Mouse (Mus musculus): ENCODE measurements around the gene Acox2. TPM values are rescaled to one million over a fixed set of nuclear protein-coding genes. Genes with fewer than 3 reads are reported as not detected.
A peak's percentile ranks its signal among the peaks of the same experiment; 100 is the strongest.

Gene Acox2
- polyA plus RNA-seq, 1 experiment from 2014 or later = 0.35 TPM

DNA sequence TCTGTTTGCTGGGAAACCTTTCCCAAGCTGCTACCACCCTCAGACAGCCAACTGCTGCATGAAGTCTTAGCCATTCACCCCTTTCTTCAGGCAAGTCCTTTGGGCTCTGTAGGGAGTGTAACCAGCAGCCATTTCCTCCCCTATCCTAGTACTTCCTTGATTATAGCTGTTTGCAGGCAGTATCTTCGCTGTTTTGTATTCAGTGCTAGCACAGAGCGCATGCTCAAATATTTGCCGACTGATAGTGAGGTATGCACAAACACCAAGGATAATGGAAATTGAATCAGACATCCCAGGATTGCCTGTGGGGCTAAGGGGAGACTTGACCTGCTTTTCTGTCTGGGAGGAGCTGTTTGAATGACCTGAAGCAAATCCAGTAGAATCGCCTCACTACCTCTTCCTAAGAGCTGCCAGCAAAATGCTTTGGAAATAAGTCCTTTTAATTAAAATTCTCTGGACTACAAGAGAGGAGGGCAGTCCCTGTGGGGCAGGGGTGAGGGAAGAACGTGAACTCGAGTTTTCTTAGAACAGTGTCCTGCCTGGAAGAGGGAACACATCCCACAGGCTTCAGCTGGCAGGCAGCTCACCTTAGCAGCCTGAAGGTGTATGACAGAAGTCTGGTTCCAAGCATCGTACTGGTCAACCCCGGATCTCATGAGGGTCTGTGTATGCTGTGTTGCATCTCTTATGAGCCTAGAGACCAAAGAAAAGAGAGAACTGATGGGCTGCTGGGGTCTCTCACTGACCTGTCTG, 15.8 kb downstream of the Acox2 start:
- no peaks in the 10 kb centered on the region for H3K4me1 ChIP-seq (replicated peaks; ENCODE audit: control insufficient read depth, insufficient read depth, low read length)
- ATAC-seq (replicated peaks; ENCODE audit: low FRiP score, low TSS enrichment, low read depth) (no peak; the same call in 1 of the 2 replicates), DNase-seq (ENCODE audit: low spot score) (no peak)
- no peak overlapping the region for H3K4me2 ChIP-seq (ENCODE audit: low read length)
- H3K9me3 ChIP-seq (ENCODE audit: control insufficient read depth, low read length) = no peaks in the 10 kb centered on the region
- no peak overlapping the region for H3K27ac ChIP-seq (ENCODE audit: low read depth)
- no peak overlapping the region for H3K4me3 ChIP-seq (ENCODE audit: low read depth, low read length)
- no peaks in the 10 kb centered on the region for H3K27me3 ChIP-seq (replicated peaks; ENCODE audit: control insufficient read depth, insufficient read depth, low read length)
- WGBS = 63% methylated on average over 8 of the region's 8 CpGs
- H3K9ac ChIP-seq (ENCODE audit: low read length) = no peak overlapping the region
- H3K36me3 ChIP-seq (ENCODE audit: control insufficient read depth, insufficient read depth, low read length) = no peaks in the 10 kb centered on the region

DNA sequence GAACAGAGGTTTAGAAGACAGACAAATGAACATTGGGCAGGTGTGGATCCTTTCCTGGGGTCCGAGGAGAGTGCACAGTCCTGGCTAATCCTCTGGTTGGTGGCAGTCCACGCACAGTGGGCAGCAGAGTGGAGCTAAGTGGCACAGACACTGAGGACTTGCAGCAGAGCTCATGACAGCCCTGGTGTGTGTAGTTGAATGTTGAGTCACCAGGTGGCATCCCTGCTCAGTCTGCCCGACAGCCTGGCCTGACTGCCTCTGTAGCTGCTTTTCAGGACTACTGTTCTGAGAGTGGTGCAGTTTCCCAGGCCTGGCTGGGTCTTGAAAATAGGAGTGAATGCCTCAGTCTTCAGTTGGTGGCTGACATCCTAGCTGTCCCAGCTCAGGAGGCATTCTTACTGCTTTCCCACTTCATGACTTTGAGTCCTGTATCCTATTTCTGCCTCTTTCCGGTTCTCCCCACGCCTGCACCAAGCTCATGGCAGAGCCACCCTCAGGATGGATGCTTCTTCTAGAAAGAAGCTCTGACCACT, 16.7 kb downstream of the Acox2 start:
- no peaks in the 10 kb centered on the region for H3K27me3 ChIP-seq (replicated peaks; ENCODE audit: control insufficient read depth, insufficient read depth, low read length)
- H3K4me2 ChIP-seq (ENCODE audit: low read length) = no peak overlapping the region
- no peak overlapping the region for H3K9ac ChIP-seq (ENCODE audit: low read length)
- H3K4me1 ChIP-seq (replicated peaks; ENCODE audit: control insufficient read depth, insufficient read depth, low read length) = no peaks in the 10 kb centered on the region
- no peaks in the 10 kb centered on the region for H3K9me3 ChIP-seq (ENCODE audit: control insufficient read depth, low read length)
- WGBS = 65% methylated on average over 4 of the region's 5 CpGs
- no peak overlapping the region for H3K27ac ChIP-seq (ENCODE audit: low read depth)
- no peak overlapping the region for H3K4me3 ChIP-seq (ENCODE audit: low read depth, low read length)
- ATAC-seq (replicated peaks; ENCODE audit: low FRiP score, low TSS enrichment, low read depth) = peak; percentile 59
- H3K36me3 ChIP-seq (ENCODE audit: control insufficient read depth, insufficient read depth, low read length) = no peaks in the 10 kb centered on the region
- no peak for DNase-seq (ENCODE audit: low spot score)

DNA sequence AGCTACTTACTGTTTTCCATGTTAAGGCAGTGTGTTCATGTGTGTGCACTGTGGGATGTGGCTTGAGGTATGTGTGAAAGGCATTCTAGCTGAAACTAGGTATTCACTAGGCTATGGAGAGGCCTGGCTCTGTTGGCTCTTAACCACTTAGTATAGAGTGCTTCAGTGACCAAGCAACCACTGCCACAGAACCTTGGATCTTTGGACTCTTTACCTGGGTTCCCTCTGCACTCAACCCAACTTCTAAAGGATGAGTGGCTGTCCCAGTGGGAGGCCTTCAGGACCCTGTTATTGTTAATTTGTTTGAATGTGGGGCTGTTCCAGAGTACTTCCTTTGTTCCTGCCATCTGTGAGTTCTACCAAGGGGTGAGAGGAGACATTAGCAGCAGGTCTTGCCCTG, 17.3 kb downstream of the Acox2 start:
- Histone ChIP-seq H3K27ac (ENCODE audit: low read depth) (no peak overlapping the region), H3K9ac (ENCODE audit: low read length) (no peak overlapping the region), H3K9me3 (ENCODE audit: control insufficient read depth, low read length) (no peaks in the 10 kb centered on the region), H3K4me2 (ENCODE audit: low read length) (no peak overlapping the region), H3K4me3 (ENCODE audit: low read depth, low read length) (no peak overlapping the region), H3K4me1 (replicated peaks; ENCODE audit: control insufficient read depth, insufficient read depth, low read length) (no peaks in the 10 kb centered on the region), H3K36me3 (ENCODE audit: control insufficient read depth, insufficient read depth, low read length) (no peaks in the 10 kb centered on the region), H3K27me3 (replicated peaks; ENCODE audit: control insufficient read depth, insufficient read depth, low read length) (no peaks in the 10 kb centered on the region)
- ATAC-seq (replicated peaks; ENCODE audit: low FRiP score, low TSS enrichment, low read depth) (no peak), DNase-seq (ENCODE audit: low spot score) (no peak)

DNA sequence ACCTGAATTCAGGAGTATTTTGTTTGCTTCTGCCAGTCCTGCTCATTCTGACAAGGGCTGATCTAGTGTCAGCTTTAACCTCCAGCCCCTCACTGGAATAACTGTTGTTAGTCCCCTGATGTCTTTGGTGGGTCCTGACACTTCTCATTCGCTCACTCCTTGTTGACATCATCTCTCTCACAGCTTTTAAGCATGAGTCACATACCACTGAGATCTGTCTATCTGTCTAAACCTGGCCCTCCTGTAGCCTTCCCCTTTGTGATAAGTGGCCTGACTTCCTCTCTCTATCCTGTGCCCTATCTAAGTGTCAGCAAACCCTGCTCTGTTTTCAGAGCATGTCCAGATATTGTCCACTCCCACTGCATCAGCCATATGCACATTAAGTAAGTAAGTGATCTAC, 25.9 kb downstream of the Acox2 start:
- no peak for ATAC-seq (replicated peaks; ENCODE audit: low FRiP score, low TSS enrichment, low read depth)
- Histone ChIP-seq H3K36me3 (ENCODE audit: control insufficient read depth, insufficient read depth, low read length) (no peaks in the 10 kb centered on the region), H3K27ac (ENCODE audit: low read depth) (no peak overlapping the region), H3K9ac (ENCODE audit: low read length) (no peak overlapping the region), H3K27me3 (replicated peaks; ENCODE audit: control insufficient read depth, insufficient read depth, low read length) (no peaks in the 10 kb centered on the region), H3K9me3 (ENCODE audit: control insufficient read depth, low read length) (no peaks in the 10 kb centered on the region), H3K4me2 (ENCODE audit: low read length) (no peak overlapping the region), H3K4me1 (replicated peaks; ENCODE audit: control insufficient read depth, insufficient read depth, low read length) (no peaks in the 10 kb centered on the region), H3K4me3 (ENCODE audit: low read depth, low read length) (no peak overlapping the region)
- WGBS = 33% methylated on average over 1 of the region's 1 CpGs
- no peak for DNase-seq (ENCODE audit: low spot score)

DNA sequence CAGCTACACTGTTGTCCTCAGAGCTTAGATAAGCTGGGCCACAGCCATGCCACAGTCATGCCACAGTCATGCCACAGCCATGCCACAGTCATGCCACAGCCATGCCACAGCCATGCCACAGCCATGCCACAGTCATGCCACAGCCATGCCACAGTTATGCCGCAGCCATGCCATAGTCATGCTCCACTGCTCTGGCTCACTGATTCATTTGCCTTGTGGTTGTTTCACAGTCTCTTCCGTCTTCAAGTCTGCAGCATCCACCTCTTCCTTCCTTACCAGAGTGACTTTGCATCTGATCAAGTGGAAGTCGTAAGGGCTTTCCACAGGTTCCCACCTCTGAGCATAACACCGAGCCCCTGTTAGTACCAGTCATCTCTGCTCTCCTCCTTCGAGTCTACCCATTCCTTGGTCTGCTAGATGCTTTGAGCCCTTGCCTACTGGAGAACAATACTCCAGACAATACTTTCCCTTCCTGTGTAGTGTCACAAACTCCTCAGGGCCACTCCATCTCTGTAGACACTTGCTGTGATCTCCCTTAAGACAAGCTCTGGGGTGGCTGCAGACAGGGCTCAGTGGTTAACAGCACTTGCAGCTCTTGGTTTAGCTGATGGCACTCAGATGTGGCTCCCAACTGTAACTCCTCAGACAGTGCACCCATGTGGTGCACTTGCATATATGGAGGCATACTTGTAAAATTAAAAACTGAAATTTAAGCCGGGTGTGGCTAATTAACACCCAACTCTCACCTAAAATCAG, 26.8 kb downstream of the Acox2 start:
- WGBS = 89% methylated on average over 6 of the region's 6 CpGs
- H3K9me3 ChIP-seq (ENCODE audit: control insufficient read depth, low read length) = no peaks in the 10 kb centered on the region
- no peak overlapping the region for H3K4me3 ChIP-seq (ENCODE audit: low read depth, low read length)
- no peak overlapping the region for H3K27ac ChIP-seq (ENCODE audit: low read depth)
- no peaks in the 10 kb centered on the region for H3K36me3 ChIP-seq (ENCODE audit: control insufficient read depth, insufficient read depth, low read length)
- H3K4me2 ChIP-seq (ENCODE audit: low read length) = no peak overlapping the region
- DNase-seq (ENCODE audit: low spot score) (no peak), ATAC-seq (replicated peaks; ENCODE audit: low FRiP score, low TSS enrichment, low read depth) (no peak)
- no peaks in the 10 kb centered on the region for H3K4me1 ChIP-seq (replicated peaks; ENCODE audit: control insufficient read depth, insufficient read depth, low read length)
- no peak overlapping the region for H3K9ac ChIP-seq (ENCODE audit: low read length)
- H3K27me3 ChIP-seq (replicated peaks; ENCODE audit: control insufficient read depth, insufficient read depth, low read length) = no peaks in the 10 kb centered on the region

DNA sequence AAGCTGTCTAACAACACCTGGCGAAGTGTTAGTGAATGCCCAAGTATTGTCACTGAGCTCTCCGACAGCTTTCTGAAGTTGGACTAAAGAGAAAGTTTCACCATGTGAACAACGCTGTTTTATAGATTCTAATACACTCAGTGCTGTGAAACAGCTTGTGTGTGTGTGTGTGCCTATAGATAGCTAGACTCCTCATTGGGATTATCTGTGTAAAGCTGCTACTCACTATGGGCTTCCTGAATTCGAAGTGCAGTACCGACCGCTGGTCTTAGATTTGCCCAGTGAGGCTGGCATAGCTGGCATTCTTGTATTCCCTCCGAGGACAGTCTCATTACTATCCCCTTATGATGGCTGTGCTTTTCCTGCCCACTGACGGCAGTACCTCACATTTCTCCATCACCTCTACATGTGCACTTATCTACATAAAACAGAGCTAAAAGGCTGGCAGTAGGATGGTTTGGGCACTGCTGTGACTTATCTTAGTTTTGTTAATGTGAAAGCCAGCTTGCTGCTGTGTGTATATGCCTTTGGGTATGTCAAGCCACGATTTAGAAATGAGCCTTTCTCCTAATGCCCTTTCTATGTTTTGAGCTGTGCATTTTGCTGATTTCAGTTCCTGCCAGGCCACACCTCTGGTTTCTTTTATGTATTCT, 29.7 kb downstream of the Acox2 start:
- no peak overlapping the region for H3K9ac ChIP-seq (ENCODE audit: low read length)
- 83% methylated on average over 9 of the region's 9 CpGs for WGBS
- no peaks in the 10 kb centered on the region for H3K36me3 ChIP-seq (ENCODE audit: control insufficient read depth, insufficient read depth, low read length)
- no peak for ATAC-seq (replicated peaks; ENCODE audit: low FRiP score, low TSS enrichment, low read depth)
- no peaks in the 10 kb centered on the region for H3K9me3 ChIP-seq (ENCODE audit: control insufficient read depth, low read length)
- DNase-seq (ENCODE audit: low spot score) = no peak
- no peak overlapping the region for H3K27ac ChIP-seq (ENCODE audit: low read depth)
- H3K4me2 ChIP-seq (ENCODE audit: low read length) = no peak overlapping the region
- no peak overlapping the region for H3K4me3 ChIP-seq (ENCODE audit: low read depth, low read length)
- H3K27me3 ChIP-seq (replicated peaks; ENCODE audit: control insufficient read depth, insufficient read depth, low read length) = no peaks in the 10 kb centered on the region
- no peaks in the 10 kb centered on the region for H3K4me1 ChIP-seq (replicated peaks; ENCODE audit: control insufficient read depth, insufficient read depth, low read length)

DNA sequence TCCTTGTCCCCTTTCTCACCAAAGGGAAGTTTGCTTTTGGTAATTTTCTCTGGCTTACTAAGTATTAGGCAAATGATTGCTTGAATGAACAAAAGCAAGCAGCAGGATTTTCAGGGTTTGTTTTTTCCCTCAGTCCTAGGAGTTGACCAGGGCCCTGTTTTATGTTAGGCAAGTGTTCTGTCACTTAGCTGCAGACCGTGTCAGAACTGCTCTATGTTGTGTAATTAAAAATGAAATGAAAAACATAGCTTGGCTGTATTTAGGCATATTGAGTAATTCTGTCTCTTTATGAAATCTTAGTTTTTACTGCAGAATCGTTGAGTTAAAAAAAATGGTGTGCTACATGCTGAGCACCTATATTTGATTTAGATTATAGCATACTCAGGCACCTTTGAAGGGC, 34.3 kb downstream of the Acox2 start:
- Histone ChIP-seq H3K4me1 (replicated peaks; ENCODE audit: control insufficient read depth, insufficient read depth, low read length) (no peaks in the 10 kb centered on the region), H3K27ac (ENCODE audit: low read depth) (no peak overlapping the region), H3K27me3 (replicated peaks; ENCODE audit: control insufficient read depth, insufficient read depth, low read length) (no peaks in the 10 kb centered on the region), H3K4me2 (ENCODE audit: low read length) (no peak overlapping the region), H3K36me3 (ENCODE audit: control insufficient read depth, insufficient read depth, low read length) (peaks cover 16% of the 10 kb centered on the region), H3K9ac (ENCODE audit: low read length) (no peak overlapping the region), H3K9me3 (ENCODE audit: control insufficient read depth, low read length) (no peaks in the 10 kb centered on the region), H3K4me3 (ENCODE audit: low read depth, low read length) (no peak overlapping the region)
- DNase-seq (ENCODE audit: low spot score) = no peak
- ATAC-seq (replicated peaks; ENCODE audit: low FRiP score, low TSS enrichment, low read depth) = no peak
- 69% methylated on average over 2 of the region's 2 CpGs for WGBS

DNA sequence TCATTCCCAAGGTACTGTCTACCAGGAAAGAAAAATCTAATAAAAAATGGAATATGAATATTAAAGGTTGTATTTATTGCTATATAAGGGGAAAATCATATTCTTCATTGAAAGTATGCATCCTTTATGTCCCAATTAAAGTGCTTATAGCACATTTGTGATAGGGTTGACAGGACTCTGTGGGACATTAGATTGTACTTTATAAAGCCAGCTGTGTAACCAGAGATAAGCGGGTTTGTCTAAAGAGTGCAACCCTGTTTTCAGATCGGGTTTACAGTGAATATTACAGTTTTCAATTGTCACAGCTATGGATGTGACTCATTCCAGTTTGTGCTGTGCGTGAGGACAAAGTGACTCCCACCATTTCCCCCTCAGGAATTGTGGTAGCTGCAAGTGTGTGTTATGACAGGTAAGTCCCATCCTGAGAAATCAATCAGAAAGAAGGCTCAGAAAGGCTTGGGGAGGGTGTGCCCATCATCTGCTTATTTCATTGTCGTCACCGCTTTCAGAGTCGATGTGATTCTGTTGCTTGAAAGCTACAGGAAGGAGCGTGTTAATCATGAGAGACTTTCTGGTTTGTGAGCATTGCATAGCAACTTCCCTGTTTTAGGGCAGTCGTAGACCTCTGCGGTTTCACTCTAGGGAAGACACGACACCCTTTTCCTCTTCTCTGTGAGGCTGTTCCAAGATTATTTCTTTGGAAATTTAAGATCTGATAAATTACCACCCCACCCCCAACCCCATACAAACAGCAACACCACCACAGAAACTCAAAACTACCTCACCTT, 35.5 kb downstream of the Acox2 start:
- Histone ChIP-seq H3K4me2 (ENCODE audit: low read length) (no peak overlapping the region), H3K4me1 (replicated peaks; ENCODE audit: control insufficient read depth, insufficient read depth, low read length) (no peaks in the 10 kb centered on the region), H3K9me3 (ENCODE audit: control insufficient read depth, low read length) (no peaks in the 10 kb centered on the region), H3K4me3 (ENCODE audit: low read depth, low read length) (no peak overlapping the region), H3K27ac (ENCODE audit: low read depth) (no peak overlapping the region), H3K27me3 (replicated peaks; ENCODE audit: control insufficient read depth, insufficient read depth, low read length) (no peaks in the 10 kb centered on the region), H3K9ac (ENCODE audit: low read length) (no peak overlapping the region), H3K36me3 (ENCODE audit: control insufficient read depth, insufficient read depth, low read length) (peaks cover 16% of the 10 kb centered on the region)
- ATAC-seq (replicated peaks; ENCODE audit: low FRiP score, low TSS enrichment, low read depth) (no peak), DNase-seq (ENCODE audit: low spot score) (no peak)
- 88% methylated on average over 10 of the region's 10 CpGs for WGBS

All from intestine, embryonic 14.5 days (tissue).